Mouse (Mus musculus): ENCODE measurements around the gene Tvp23b.

Gene Tvp23b

DNA sequence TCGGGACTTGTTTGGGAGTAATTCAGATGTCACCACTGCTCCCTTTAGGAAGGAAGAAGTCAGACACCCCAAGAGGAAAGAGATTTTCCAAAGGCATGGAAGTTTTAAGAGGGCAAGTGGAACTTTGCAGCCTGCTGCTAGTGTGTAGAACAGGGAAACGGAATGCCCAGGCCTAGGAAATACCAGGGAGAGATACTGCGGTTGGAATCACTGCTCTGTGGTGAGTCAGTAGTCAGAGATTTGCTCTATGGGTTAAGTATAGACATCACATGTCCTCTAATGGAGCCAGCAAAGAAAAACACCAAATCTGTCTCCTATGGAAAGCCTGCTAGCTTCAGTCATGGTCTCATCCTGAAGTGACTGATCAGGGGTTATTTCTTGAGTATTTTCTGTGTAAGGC is 60.9 kb downstream of the Tvp23b start:
- no peak for DNase-seq (ENCODE audit: extremely low read depth, low read depth)

DNA sequence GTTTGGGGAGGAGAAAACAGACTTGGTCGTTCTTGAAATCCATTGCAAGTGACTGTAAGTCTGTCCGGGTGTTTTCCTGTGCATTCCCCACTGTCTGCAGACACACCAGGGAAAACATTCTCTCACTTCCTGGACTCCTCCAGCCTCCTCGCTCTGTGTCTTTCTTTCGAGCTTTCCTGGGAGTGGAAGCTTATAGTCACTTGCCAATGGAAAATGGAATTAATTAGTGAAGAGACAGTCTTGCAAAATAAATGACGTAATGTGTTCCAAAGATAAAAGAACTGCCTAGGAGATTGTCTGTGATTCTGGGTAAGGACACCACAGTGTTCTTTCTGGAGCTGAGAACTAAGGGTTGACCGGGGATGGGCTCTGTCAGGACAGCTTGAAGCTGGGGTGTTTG is 64.3 kb downstream of the Tvp23b start:
- no peak for DNase-seq (ENCODE audit: extremely low read depth, low read depth)

DNA sequence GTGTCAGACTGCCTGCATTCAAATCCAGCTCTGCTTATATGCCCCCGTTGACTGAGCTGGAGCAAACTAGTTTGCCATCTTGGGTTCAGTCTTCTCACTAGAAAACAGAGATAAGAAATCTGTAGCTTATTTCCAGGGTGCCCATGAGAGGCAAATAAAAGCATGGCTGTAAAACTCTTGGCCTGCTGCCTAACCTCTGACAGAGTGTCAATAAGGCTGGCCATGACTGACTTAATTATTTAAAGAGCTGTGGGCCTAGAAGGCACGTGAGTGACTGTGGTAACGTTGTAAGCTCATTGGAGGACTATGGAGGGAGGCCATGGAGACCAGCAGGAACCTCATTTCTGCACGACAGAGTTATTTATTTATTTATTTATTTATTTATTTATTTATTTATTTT is 66.3 kb downstream of the Tvp23b start:
- no peak for DNase-seq (ENCODE audit: extremely low read depth, low read depth)

DNA sequence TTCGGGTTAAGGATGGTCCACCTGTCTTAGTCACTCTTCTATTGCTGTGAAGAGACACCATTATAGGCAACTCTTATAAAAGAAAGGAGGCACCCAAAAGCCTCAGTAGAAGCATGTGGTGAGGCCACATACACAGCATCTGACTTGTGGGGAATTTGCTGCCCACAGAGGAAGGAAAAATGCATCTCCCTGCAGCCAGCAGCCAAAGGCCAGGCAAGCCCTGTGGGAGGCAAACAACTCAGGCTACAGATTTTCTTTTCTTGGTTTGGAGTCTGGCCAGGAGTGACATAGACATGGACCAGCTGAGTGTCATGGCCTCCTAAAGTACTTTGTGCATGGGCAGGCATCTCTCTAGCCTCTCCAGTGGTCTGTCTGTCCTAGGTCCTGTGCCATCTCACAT is 70.3 kb downstream of the Tvp23b start:
- DNase-seq (ENCODE audit: extremely low read depth, low read depth), result no peak

DNA sequence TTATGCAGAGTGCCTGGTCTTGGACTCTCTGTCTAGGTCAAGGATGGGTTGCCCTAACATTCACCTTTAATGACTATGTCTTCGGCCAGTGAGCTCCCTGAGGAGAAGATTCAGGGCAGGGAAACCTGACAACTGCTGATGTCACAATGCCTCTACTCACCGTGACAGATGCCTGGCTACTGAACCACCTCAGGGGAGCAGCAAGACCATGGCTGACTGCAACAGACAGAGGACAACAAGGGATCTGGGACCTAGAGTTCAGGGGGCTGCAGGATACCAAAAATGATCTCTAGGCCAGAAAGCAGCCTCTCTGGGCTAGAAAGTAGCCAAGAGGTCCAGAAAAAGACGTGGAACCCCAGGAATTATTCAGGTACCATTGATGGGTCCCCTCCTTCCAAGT is 71.8 kb downstream of the Tvp23b start, which contains the start of gene Cdrt4:
Gene Cdrt4, plus strand, starts transcription at position 182 of the 400 bp plus-strand sequence.
- no peak for DNase-seq (ENCODE audit: extremely low read depth, low read depth)

DNA sequence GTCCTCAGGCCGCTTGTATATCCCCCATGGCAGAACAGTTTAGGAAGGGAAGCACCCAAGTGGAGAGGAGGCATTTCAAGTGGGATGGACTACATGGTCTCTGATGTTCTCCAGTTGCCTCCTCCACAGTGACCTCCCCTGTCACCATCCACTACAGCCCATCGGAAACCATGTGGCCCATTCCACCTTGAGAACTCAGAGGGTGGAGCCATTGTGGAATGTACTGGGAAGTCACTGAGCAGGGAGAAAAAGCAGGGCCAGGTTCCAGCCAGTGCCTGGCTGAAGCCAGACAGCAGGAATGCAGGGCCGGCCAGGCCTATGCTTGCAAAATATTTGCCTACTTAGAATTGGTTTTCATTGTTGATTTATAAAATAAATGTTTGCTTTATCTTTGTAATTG is 75.5 kb downstream of the Tvp23b start:
- no peak for DNase-seq (ENCODE audit: extremely low read depth, low read depth)

DNA sequence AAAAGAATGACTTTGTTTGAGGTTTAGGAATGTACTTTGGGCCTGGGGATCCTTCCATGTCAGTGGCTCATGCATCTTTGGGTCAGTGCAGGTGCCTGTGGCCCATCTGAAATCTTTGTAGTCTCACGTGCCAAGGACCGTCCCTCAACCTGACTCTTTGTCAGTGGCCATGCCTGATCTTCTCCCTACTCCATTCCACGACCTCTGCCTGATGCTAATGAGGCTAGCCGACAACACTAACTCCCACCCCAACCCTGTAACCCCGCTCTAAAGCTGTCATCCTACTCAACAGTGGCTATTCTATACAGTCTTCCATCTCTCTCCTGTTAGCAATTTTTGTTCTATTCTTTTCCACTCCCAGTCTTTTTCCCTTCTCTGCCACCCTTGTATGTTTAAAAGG is 75.9 kb downstream of the Tvp23b start:
- no peak for DNase-seq (ENCODE audit: extremely low read depth, low read depth)

DNA sequence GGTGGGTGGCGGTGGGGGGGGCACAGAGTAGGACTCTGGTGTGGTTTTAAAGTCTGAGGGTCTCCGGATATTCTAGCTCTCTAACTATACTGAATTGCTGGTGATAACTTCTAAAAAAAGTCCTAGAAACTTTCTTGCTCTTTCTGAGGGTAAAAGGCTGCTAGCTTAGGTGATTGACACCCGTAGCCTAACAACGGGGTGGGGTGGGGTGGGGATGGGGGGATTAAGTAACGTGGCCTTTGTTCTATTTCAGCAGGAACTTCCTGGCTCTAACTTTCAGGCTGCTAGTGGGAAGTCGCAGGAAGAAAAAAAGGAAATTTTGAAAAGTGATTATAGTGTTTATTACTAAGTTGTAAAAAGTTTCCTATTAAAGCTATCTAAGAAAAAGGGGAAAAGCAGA is 76.5 kb downstream of the Tvp23b start:
- DNase-seq (ENCODE audit: extremely low read depth, low read depth), result no peak

DNA sequence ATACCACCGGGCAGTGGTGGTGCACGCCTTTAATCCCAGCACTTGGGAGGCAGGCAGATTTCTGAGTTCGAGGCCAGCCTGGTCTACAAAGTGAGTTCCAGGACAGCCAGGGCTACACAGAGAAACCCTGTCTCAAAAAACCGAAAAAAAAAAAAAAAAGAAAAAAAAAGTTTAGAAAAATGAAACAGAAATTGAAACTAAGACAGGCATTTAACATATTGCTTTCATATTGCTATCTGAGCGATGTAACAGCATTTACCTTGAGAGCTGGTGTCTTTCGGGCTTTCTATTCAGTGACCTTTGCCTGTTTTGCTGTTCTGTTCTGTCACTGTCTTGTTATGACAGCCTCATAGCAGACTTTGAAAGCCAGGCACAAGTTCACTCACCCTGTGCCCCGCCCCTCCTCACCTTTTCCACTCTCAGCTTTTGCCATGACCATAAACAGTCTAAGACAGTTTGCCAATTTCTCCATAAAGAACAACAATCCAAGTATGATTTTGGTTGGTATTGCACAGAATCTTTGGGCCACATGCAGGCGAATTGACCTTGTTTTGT is 78.4 kb downstream of the Tvp23b start:
- no peak for DNase-seq (ENCODE audit: extremely low read depth, low read depth)

DNA sequence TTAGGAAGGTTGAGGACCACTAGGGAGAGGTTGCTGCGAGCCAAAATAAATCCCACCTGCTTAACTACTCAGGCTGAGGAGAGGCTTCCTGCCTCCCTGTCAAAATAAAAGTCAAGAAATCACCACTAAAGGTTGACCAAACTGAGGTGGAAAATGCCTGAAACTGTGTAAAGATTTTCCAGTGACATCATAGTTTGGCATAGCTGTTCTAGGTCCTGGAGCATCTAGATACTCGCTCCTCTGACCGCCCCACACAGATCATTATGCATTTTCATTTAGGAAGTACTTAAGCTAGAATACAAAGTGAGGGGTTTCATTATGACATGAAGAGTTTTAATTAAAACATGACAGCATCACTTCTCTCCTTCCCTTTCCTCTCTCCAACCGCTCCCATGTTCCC is 84.0 kb downstream of the Tvp23b start:
- DNase-seq (ENCODE audit: extremely low read depth, low read depth), result no peak

DNA sequence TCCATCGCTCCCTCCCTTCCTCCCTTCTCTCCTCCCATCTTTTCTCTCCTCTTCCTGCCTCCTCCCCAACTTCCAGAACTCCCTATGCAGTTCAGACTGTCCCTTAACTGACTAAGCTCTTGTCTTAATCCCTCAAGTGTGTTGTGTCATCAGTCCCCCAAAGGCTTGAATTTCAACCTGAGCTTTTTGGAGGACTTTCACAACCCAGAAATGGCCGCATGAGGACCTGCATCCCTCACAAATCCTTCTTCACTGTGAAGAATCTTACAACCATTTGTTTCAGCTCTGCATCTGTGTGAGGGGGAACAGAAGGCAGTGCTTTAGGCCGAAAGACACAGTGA is 87.1 kb downstream of the Tvp23b start:
- no peak for DNase-seq (ENCODE audit: extremely low read depth, low read depth)
